Mouse (Mus musculus) embryonic facial prominence, embryonic 13.5 days (tissue): ENCODE measurements around the gene Olfr1406. TPM values are rescaled to one million over a fixed set of nuclear protein-coding genes. Genes with fewer than 3 reads are reported as not detected.
"Not testable (repeated sequence)": the region's sequence is repeated elsewhere in the genome, so short reads cannot be mapped to it uniquely, and the experiment has no call there.

Source experiments
- ATAC-seq: fragments of 200-750 bp; cut with Nextera tagmentation; 2 replicates; pipeline ENCODE4 v1.8.0; 2017; ENCODE audit warnings: low read depth; ENCODE audit not compliant: insufficient number of reproducible peaks, insufficient read depth, low FRiP score, low TSS enrichment
- H3K27ac ChIP-seq: fragments of 300-500 bp; sonication (generic); 2 replicates; pipeline ENCODE4 v1.5.1; 2015; ENCODE audit warnings: moderate library complexity, mild to moderate bottlenecking, inconsistent platforms
- H3K27me3 ChIP-seq: fragments of 300-500 bp; sonication (generic); 2 replicates; pipeline ENCODE4 v1.6.1; 2015; ENCODE audit warnings: mild to moderate bottlenecking, inconsistent platforms
- H3K36me3 ChIP-seq: fragments of 300-500 bp; sonication (generic); 2 replicates; pipeline ENCODE4 v1.6.1; 2015; ENCODE audit warnings: mild to moderate bottlenecking, inconsistent platforms
- H3K4me1 ChIP-seq: fragments of 300-500 bp; sonication (generic); 2 replicates; pipeline ENCODE4 v1.6.1; 2015; ENCODE audit warnings: inconsistent platforms
- H3K4me2 ChIP-seq: fragments of 300-500 bp; sonication (generic); 2 replicates; pipeline ENCODE4 v1.6.1; 2015; ENCODE audit warnings: moderate library complexity, mild to moderate bottlenecking, inconsistent platforms
- H3K4me3 ChIP-seq: fragments of 300-500 bp; sonication (generic); 2 replicates; pipeline ENCODE4 v1.5.1; 2015; ENCODE audit warnings: mild to moderate bottlenecking, inconsistent platforms
- H3K9ac ChIP-seq: fragments of 300-500 bp; sonication (generic); 2 replicates; pipeline ENCODE4 v1.6.1; 2015; ENCODE audit warnings: mild to moderate bottlenecking, inconsistent platforms
- H3K9me3 ChIP-seq: fragments of 300-500 bp; sonication (generic); 2 replicates; pipeline ENCODE4 v1.6.1; 2016; ENCODE audit warnings: inconsistent platforms
- WGBS: fragments of 180-500 bp; shearing (Covaris S2); methylation state at CpG from one replicate; pipeline ENCODE4 v1.1.7; 2015; ENCODE audit warnings: mixed read lengths; 5-methylcytosine and 5-hydroxymethylcytosine counted together
- polyA plus RNA-seq: library from polyadenylated mRNA; unstranded; fragments of >200 nt; fragmentation: Nextera tagmentation; extraction: Ambion mirVana; gene quantifications from 2 replicates; pipeline ENCODE4 v1.2.1, GENCODE M21; 2015

The Olfr1406 gene
- polyA plus RNA-seq = not detected in 2 replicates

DNA sequence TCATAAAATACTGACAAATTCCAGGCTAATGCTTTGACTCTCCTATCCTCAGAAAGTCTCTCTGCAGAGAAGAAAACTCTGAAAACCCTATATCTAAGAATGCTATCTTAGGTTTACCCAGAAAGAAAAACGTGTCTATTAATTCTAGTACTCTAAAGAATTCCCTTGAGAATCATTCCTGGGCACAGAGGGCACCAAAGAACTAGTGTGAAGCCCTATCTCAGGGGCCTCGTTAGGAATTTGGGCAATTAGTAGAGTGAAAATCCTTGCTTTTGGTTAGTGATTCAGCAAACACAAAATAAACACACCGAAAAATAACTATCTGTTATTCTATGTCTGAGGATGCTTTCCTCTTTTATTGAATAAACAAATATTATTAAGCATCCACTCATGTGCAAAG, at the start of gene Olfr1406:
Gene Olfr1406, minus strand, starts transcription at position 101 of the 400 bp plus-strand sequence.
- Histone ChIP-seq H3K27me3 (no peaks in the 10 kb centered on the region), H3K4me1 (no peaks in the 10 kb centered on the region), H3K4me2 (no peak within 1 kb of the TSS), H3K27ac (no peak within 1 kb of the TSS), H3K9me3 (no peaks in the 10 kb centered on the region), H3K9ac (no peak within 1 kb of the TSS), H3K4me3 (no peak within 1 kb of the TSS), H3K36me3 (no peaks in the 10 kb centered on the region)
- 59% methylated on average over 3 of the region's 3 CpGs for WGBS
- ATAC-seq = no peak

DNA sequence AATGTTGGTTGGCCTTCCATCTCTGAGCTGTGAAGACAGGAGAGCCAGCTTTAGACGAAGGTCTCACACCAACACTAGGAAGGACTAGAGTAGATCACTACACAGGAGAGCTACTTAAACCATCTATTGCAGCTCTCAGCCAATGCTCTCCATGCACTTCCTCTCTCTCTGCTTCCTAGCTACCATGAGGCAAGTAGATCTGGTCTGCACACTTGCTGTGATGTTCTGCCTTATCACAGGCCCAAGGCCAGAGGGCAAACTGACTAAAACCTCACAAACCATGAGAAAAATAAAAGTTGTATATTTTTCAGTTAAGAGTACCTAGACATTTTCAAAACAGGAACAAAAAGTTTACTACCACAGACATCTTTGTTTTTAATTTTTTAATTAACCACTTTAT, 46.6 kb upstream of the Olfr1406 start:
- not testable (repeated sequence) for H3K9ac ChIP-seq, H3K27ac ChIP-seq, ATAC-seq, H3K4me3 ChIP-seq, H3K36me3 ChIP-seq, H3K4me2 ChIP-seq, H3K27me3 ChIP-seq, H3K4me1 ChIP-seq, H3K9me3 ChIP-seq
- 86% methylated on average over 1 of the region's 1 CpGs for WGBS

DNA sequence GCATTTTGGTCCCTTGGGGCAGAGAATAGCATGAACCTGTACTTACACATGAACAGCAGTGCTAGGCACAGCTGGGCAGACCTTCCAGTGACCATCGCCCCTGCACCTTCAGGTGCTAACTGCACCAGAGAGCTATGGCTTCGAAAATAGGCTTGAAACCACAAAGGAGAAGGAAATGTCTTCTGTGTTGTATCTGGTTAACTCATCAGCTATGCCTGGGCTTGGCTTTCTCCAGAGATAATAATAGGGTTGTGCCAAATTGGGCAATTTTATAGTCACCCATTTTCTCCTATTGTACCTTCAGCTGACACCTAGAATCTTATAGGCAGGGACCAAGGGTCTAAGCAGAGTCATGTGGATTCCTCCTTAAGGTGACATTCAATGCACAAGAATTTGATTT, 36.6 kb upstream of the Olfr1406 start, which contains the start of gene Fcer1a:
Gene Fcer1a, minus strand, starts transcription at position 134 of the 400 bp plus-strand sequence.
- Histone ChIP-seq H3K4me1 (no peaks in the 10 kb centered on the region), H3K27me3 (no peaks in the 10 kb centered on the region), H3K4me3 (no peak within 1 kb of the TSS), H3K9ac (no peak within 1 kb of the TSS), H3K36me3 (no peaks in the 10 kb centered on the region), H3K9me3 (no peaks in the 10 kb centered on the region), H3K4me2 (no peak within 1 kb of the TSS), H3K27ac (no peak within 1 kb of the TSS)
- ATAC-seq = no peak
- 85% methylated on average over 2 of the region's 2 CpGs for WGBS

DNA sequence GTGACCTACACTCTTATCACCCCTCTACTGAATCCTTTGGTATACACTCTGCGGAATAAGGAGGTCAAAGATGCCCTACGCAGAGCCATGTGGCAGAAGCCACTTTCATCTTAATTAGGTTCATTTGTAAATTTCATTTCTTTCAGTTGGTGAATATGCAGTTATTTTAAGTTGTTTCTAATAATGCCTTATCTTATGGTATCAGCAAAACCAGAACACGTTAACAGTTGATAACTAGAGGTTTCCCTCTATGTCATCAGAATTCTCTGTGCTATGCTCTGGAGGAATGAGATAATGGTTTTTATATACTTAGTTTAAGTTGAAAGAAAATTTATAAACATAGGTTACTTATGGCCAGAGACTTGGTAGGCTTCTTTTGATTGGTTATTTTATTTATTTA, 26.0 kb upstream of the Olfr1406 start:
- Histone ChIP-seq H3K4me1 (no peaks in the 10 kb centered on the region), H3K9me3 (no peaks in the 10 kb centered on the region), H3K4me2 (no peak overlapping the region), H3K27ac (no peak overlapping the region), H3K27me3 (no peaks in the 10 kb centered on the region), H3K9ac (no peak overlapping the region), H3K4me3 (no peak overlapping the region), H3K36me3 (no peaks in the 10 kb centered on the region)
- WGBS = 91% methylated on average over 3 of the region's 3 CpGs
- no peak for ATAC-seq

DNA sequence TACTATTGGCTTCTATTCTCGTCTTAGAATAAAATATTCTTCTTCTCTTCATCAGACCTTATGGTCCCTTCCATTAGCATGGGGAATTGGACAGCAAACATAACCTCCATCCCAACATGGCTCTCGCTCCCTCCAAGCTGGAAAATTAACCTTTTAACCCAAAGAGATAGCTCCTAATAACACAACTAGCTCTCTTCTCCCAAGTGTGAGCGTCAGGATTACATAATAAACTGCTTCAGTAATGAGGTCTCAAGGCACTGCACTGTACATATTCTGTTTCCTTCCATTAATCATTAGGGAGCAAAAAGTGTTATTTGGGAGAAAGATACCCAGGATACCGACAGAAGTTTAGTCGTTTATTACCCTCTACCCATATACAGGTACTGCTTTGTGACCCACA, 21.7 kb upstream of the Olfr1406 start, which contains the start of gene Olfr1404:
Gene Olfr1404, plus strand, starts transcription at position 301 of the 400 bp plus-strand sequence.
- Histone ChIP-seq H3K9me3 (no peaks in the 10 kb centered on the region), H3K36me3 (no peaks in the 10 kb centered on the region), H3K9ac (no peak within 1 kb of the TSS), H3K27ac (no peak within 1 kb of the TSS), H3K27me3 (no peaks in the 10 kb centered on the region), H3K4me3 (no peak within 1 kb of the TSS), H3K4me2 (no peak within 1 kb of the TSS), H3K4me1 (no peaks in the 10 kb centered on the region)
- no peak for ATAC-seq
- 80% methylated on average over 5 of the region's 5 CpGs for WGBS

DNA sequence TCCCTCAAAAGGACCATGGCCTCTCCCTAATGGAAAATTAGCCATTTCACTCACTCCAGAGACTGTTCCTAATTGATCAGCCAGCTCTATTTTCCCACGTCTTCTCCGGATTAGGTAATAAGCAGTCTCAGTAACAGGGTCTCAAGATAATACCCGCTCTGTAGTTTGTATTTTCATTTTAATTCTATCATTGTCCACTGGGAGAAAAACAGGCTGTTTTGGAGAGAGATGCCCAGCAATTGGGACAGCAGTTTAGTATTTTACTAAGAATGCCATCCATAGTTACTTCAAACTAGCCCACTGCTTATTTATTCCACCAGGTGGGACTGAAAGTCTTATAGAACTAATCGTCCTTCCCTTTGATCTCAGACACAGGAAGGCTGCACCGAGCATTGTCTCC, 7.1 kb upstream of the Olfr1406 start, which contains the start of gene Olfr218:
Gene Olfr218, plus strand, starts transcription at position 301 of the 400 bp plus-strand sequence.
- no peak within 1 kb of the TSS for H3K27ac ChIP-seq
- H3K4me3 ChIP-seq = no peak within 1 kb of the TSS
- no peaks in the 10 kb centered on the region for H3K36me3 ChIP-seq
- no peaks in the 10 kb centered on the region for H3K27me3 ChIP-seq
- 60% methylated on average over 5 of the region's 5 CpGs for WGBS
- no peak within 1 kb of the TSS for H3K9ac ChIP-seq
- no peaks in the 10 kb centered on the region for H3K9me3 ChIP-seq
- no peak for ATAC-seq
- no peaks in the 10 kb centered on the region for H3K4me1 ChIP-seq
- H3K4me2 ChIP-seq = no peak within 1 kb of the TSS

DNA sequence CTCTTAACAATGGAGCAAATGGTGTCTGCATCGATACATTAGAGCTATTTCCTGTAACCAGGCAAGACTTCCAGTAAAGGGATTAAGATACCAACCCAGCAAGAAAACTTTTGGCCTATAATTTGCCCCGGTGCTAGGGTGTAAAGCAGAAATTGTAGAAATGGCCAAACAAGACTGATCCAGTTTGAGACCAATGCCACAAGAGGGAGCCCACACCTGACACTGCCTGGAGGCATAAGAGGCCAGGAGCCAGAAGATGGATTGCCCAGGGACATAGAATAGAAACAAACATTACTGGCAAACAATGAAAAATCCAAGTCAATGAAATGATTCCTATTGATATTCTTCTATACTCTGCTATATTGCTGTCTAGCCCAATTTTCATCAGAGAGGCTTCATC, 5.9 kb upstream of the Olfr1406 start:
- Histone ChIP-seq H3K9ac (no peak overlapping the region), H3K9me3 (no peaks in the 10 kb centered on the region), H3K36me3 (no peaks in the 10 kb centered on the region), H3K4me1 (no peaks in the 10 kb centered on the region), H3K27ac (no peak overlapping the region), H3K27me3 (no peaks in the 10 kb centered on the region), H3K4me2 (no peak overlapping the region), H3K4me3 (no peak overlapping the region)
- no peak for ATAC-seq
- 78% methylated on average over 2 of the region's 2 CpGs for WGBS

DNA sequence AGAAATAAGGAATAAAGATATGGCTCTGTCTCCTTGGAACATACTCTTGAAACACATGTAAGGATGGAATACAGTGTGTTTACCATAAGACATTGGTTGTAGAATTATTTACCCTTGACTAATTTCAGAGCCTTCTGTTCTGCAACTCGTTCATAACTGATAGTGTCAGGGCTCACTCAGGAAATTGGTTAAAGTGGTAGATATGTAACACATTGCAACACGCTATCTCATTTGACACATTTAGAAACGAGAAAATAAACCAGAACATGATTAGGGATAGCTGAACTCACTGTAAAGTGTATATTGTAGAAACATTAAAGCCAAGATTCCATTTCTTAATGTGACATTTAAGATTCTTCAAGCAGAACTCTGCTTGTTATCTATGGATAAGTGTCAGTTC, 1.6 kb upstream of the Olfr1406 start:
- H3K4me1 ChIP-seq = no peaks in the 10 kb centered on the region
- no peak overlapping the region for H3K4me3 ChIP-seq
- H3K9ac ChIP-seq = no peak overlapping the region
- WGBS = 71% methylated on average over 3 of the region's 3 CpGs
- H3K27ac ChIP-seq = no peak overlapping the region
- H3K27me3 ChIP-seq = no peaks in the 10 kb centered on the region
- H3K36me3 ChIP-seq = no peaks in the 10 kb centered on the region
- no peak overlapping the region for H3K4me2 ChIP-seq
- H3K9me3 ChIP-seq = no peaks in the 10 kb centered on the region
- ATAC-seq = no peak

DNA sequence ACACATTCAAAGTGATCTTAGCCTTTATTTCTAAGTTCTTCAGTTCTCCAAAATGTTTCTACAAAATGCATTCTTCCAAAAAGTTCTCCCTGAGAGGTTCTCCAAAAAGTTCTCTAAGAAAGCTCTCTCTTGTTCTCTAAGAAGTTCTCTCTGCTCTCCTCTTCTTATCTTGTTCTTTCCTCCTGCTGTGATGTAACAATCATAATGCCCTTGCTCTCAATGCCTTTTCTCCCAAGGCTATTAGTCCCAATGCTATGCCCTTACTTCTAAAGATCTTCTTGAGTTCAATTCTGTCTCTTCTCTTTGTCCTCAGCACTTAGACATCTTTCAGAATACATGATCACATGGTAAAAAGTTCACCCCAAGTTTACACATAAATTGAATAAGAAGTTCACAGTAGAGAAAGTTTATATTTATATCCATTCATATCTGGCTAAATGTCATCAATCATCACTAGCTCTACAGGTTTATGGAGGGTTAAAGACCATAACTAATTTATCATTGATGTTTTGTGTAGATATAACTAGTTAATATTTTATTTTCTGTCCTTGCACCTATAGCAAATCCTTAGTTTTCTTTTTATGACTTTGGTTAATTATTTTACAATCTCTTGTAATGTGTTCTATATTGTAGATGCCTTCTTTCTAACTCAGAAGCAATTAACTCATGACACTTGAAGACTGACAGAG, 16.1 kb downstream of the Olfr1406 start:
- H3K9me3 ChIP-seq = no peaks in the 10 kb centered on the region
- ATAC-seq = no peak

DNA sequence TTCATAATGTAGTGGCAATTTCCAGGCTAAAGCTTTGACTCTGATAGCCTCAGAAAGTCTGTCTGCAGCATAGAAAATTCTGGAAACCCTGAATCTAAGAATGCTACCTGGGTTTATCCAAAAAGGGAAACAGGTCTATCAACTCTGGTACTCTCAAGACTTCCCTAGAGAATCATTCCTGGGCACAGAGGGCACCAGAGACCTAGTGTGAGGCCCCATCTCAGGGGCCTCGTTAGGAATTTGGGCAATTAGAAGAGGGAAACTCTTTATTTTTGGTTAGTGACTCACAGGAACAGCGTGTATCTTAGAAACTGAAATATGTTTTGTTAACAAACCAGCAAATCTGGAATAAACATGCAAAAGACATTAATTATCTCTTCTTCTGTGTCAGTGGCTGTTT, 53.2 kb downstream of the Olfr1406 start, which contains the start of gene Olfr1408:
Gene Olfr1408, minus strand, starts transcription at position 101 of the 400 bp plus-strand sequence.
- ATAC-seq = no peak
- H3K4me2 ChIP-seq = no peak within 1 kb of the TSS
- no peaks in the 10 kb centered on the region for H3K9me3 ChIP-seq
- WGBS = 71% methylated on average over 2 of the region's 2 CpGs
- H3K4me3 ChIP-seq = no peak within 1 kb of the TSS
- H3K27me3 ChIP-seq = no peaks in the 10 kb centered on the region
- no peak within 1 kb of the TSS for H3K9ac ChIP-seq
- no peaks in the 10 kb centered on the region for H3K4me1 ChIP-seq
- H3K27ac ChIP-seq = no peak within 1 kb of the TSS
- H3K36me3 ChIP-seq = no peaks in the 10 kb centered on the region

More for the DNA sequence above, 16.1 kb downstream of the Olfr1406 start:
- no peak overlapping the region for H3K4me3 ChIP-seq
- no peaks in the 10 kb centered on the region for H3K4me1 ChIP-seq
- no peak overlapping the region for H3K4me2 ChIP-seq
- H3K27ac ChIP-seq = no peak overlapping the region
- no peaks in the 10 kb centered on the region for H3K27me3 ChIP-seq
- no peaks in the 10 kb centered on the region for H3K36me3 ChIP-seq
- H3K9ac ChIP-seq = no peak overlapping the region
